ENCODE assay signal across 9 mouse cellular contexts in the genomic region with DNA sequence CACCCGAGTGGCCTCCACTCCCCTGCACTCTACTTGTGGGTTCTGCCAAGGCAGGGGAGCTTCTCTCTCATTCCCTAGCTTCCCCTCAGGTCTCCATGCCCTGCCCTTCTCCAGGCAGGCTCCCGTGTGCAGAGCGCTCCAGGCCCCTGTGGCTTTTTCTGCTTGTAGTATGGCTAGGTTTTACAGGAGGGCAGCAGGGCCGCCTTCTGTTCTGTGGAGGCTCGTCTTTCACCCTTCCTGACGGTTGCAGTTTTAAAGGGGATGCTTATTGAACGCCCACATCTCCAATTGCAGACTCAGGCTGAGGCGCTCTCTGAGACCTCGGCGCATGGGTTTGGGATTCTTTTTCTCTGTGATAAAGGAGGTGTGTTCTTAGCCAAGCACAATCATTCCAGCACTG. TPM values are rescaled to one million over a fixed set of nuclear protein-coding genes. Genes with fewer than 3 reads are reported as not detected.
DNase-seq lines count a peak whose midpoint lies in the region; ATAC-seq and TF ChIP-seq lines count a peak whose summit lies in the region.
"Had no signal": no experiment of that assay in that cellular context is flagged by ENCODE, and none has a peak within 500 bp of the region (broad histone marks: within the 10 kb centered on the region; RNA-seq: fewer than 3 reads in every experiment).

No protein-coding gene starts in this region.

- H3K9ac ChIP-seq in ES-E14 (ENCODE audit: insufficient read depth, low read depth, low read length, poor library complexity, severe bottlenecking) = peak overlapping the region; percentile 50; the same call in 1 of the 2 replicates
- peak overlapping the region; percentile 47 for H3K9ac ChIP-seq in hindbrain, embryonic 12.5 days

- in situ Hi-C loops in ES-E14 (cut with MboI; ENCODE audit: low sequenced_read_pairs in 2 of 2, unreplicated experiment in 2 of 2) = no loop called here

- DNase-seq in ES-E14 (ENCODE audit: low read depth, low spot score) = no peak
- peak; percentile 34 for DNase-seq in mesoderm, embryonic 11.5 days (ENCODE audit: low read depth, low spot score)
- DNase-seq in spleen, adult 18-20 months = no peak
- no peak for DNase-seq in kidney, postnatal 25 days
- DNase-seq: B cell, adult 2 months had no signal

- peaks cover 67% of the 10 kb centered on the region for H3K36me3 ChIP-seq in erythroblast, embryonic 14.5 days (ENCODE audit: control insufficient read depth)
- H3K36me3 ChIP-seq in ES-E14 (ENCODE audit: control insufficient read depth, insufficient read depth, low read length, poor library complexity, severe bottlenecking) = peaks cover 2% of the 10 kb centered on the region
- no peaks in the 10 kb centered on the region for H3K36me3 ChIP-seq in hindbrain, embryonic 12.5 days

- H3K27me3 ChIP-seq in erythroblast, embryonic 14.5 days (ENCODE audit: control insufficient read depth) = no peaks in the 10 kb centered on the region
- H3K27me3 ChIP-seq in hindbrain, embryonic 12.5 days = peaks cover 3% of the 10 kb centered on the region; the same call in 1 of the 2 replicates

- H3K4me1 ChIP-seq in erythroblast, embryonic 14.5 days (ENCODE audit: control insufficient read depth) = peaks cover 65% of the 10 kb centered on the region
- H3K4me1 ChIP-seq in ES-E14 (ENCODE audit: control insufficient read depth in 2 of 2, insufficient read depth in 2 of 2, low read length in 2 of 2, poor library complexity in 1 of 2) = peaks cover 0 to 12% of the 10 kb centered on the region in 2 experiments; a peak in 3 of 4 replicates
- H3K4me1 ChIP-seq in hindbrain, embryonic 12.5 days = peaks cover 38% of the 10 kb centered on the region

- H3K27ac ChIP-seq in ES-E14 (ENCODE audit: insufficient read depth, low read depth, low read length, poor library complexity, severe bottlenecking) = no peak overlapping the region
- H3K27ac ChIP-seq in hindbrain, embryonic 12.5 days = peak overlapping the region; percentile 70

- peak overlapping the region; percentile 98 for H3K4me3 ChIP-seq in erythroblast, embryonic 14.5 days (replicated peaks)
- H3K4me3 ChIP-seq in ES-E14 (ENCODE audit: insufficient read depth in 1 of 2, low read depth in 1 of 2, low read length in 2 of 2, poor library complexity in 1 of 2, severe bottlenecking in 1 of 2) = peak overlapping the region; percentile 26 to 29; a peak in 3 of 4 replicates
- H3K4me3 ChIP-seq in hindbrain, embryonic 12.5 days = no peak overlapping the region

- no peaks in the 10 kb centered on the region for H3K9me3 ChIP-seq in erythroblast, embryonic 14.5 days (ENCODE audit: control insufficient read depth, low read length)
- H3K9me3 ChIP-seq in ES-E14 (ENCODE audit: control insufficient read depth, insufficient read depth, low read depth, low read length) = no peaks in the 10 kb centered on the region
- no peaks in the 10 kb centered on the region for H3K9me3 ChIP-seq in hindbrain, embryonic 12.5 days (replicated peaks)

- H3K4me2 ChIP-seq in hindbrain, embryonic 12.5 days (replicated peaks) = peak overlapping the region; percentile 29

- no peak for ATAC-seq in erythroblast, adult 5-6 weeks (replicated peaks; ENCODE audit: low FRiP score, poor library complexity, severe bottlenecking)
- ATAC-seq in hindbrain, embryonic 12.5 days (ENCODE audit: low FRiP score) = no peak
- ATAC-seq in inflammation-experienced regulatory T-cells, adult 6 months = no peak

- WGBS in hindbrain, embryonic 12.5 days = 29% methylated on average over 10 of the region's 10 CpGs

TF ChIP-seq in ES-E14, 5 proteins besides CTCF, POLR2A, EP300 and RAD21:
- TF ChIP-seq MAFK (IDR thresholded peaks at IDR 0.05; ENCODE audit: insufficient read depth, low read depth, low read length) (no peak), HCFC1 (IDR thresholded peaks at IDR 0.05; ENCODE audit: borderline replicate concordance, insufficient read depth, low read length) (no peak), ZNF384 (IDR thresholded peaks at IDR 0.05; ENCODE audit: low read depth, low read length) (no peak), CHD2 (IDR thresholded peaks at IDR 0.05; ENCODE audit: low read depth, low read length) (no peak), ZC3H11A (IDR thresholded peaks at IDR 0.05; ENCODE audit: borderline replicate concordance, low read depth, low read length) (no peak)

RNA-seq across cellular contexts. Expression of a gene that starts 3.3 kb away (rescaled TPM):
- polyA plus RNA-seq in erythroblast, embryonic 14.5 days (2012) = 150 and 192 TPM in 2 replicates
- total RNA-seq in erythroblast, adult 5-6 weeks (2015; ENCODE audit: low replicate concordance) = 121 and 149 TPM in 2 replicates
- total RNA-seq in erythroblast, adult 5-6 weeks (2017; ENCODE audit: low replicate concordance) = 118 and 183 TPM in 2 replicates
- total RNA-seq in ES-E14 (2012; rRNA removed) = 97.9 and 103 TPM in 2 replicates
- polyA plus RNA-seq in hindbrain, embryonic 12.5 days (2016; fragmentation: Nextera tagmentation; extraction: Ambion mirVana) = 133 and 134 TPM in 2 replicates
- polyA plus RNA-seq in inflammation-experienced regulatory T-cells, adult 6 months (2017; shearing (Covaris generic)) = 10 to 100 TPM; 36.5 to 78.0 (median 49.8) TPM

RNA-seq across cellular contexts. Expression of a gene that starts 3.5 kb away (rescaled TPM):
- 15.6 and 20.5 TPM in 2 replicates for polyA plus RNA-seq in erythroblast, embryonic 14.5 days (2012)
- 42.0 and 69.4 TPM in 2 replicates for total RNA-seq in erythroblast, adult 5-6 weeks (2015; ENCODE audit: low replicate concordance)
- 51.8 and 55.1 TPM in 2 replicates for total RNA-seq in erythroblast, adult 5-6 weeks (2017; ENCODE audit: low replicate concordance)
- total RNA-seq in ES-E14 (2012; rRNA removed) = 5.3 and 5.8 TPM in 2 replicates
- polyA plus RNA-seq in hindbrain, embryonic 12.5 days (2016; fragmentation: Nextera tagmentation; extraction: Ambion mirVana) = 23.9 and 26.8 TPM in 2 replicates
- 1 to 10 TPM; 1.8 to 2.6 (median 1.9) TPM for polyA plus RNA-seq in inflammation-experienced regulatory T-cells, adult 6 months (2017; shearing (Covaris generic))

RNA-seq across cellular contexts. Expression of a gene that starts 27.1 kb away (rescaled TPM):
- polyA plus RNA-seq in erythroblast, embryonic 14.5 days (2012) = 2.2 and 2.6 TPM in 2 replicates
- 2.3 and 3.7 TPM in 2 replicates for total RNA-seq in erythroblast, adult 5-6 weeks (2015; ENCODE audit: low replicate concordance)
- 5.4 and 9.1 TPM in 2 replicates for total RNA-seq in erythroblast, adult 5-6 weeks (2017; ENCODE audit: low replicate concordance)
- total RNA-seq in ES-E14 (2012; rRNA removed) = 55.6 and 87.0 TPM in 2 replicates
- 46.9 and 50.2 TPM in 2 replicates for polyA plus RNA-seq in hindbrain, embryonic 12.5 days (2016; fragmentation: Nextera tagmentation; extraction: Ambion mirVana)
- polyA plus RNA-seq in inflammation-experienced regulatory T-cells, adult 6 months (2017; shearing (Covaris generic)) = 10 to 100 TPM; 17.5 to 21.0 (median 17.7) TPM

RNA-seq across cellular contexts. Expression of a gene that starts 54.9 kb away (rescaled TPM):
- 0.02 TPM in 2 replicates for polyA plus RNA-seq in erythroblast, embryonic 14.5 days (2012)
- total RNA-seq in erythroblast, adult 5-6 weeks (2015; ENCODE audit: low replicate concordance) = not detected in 2 replicates
- total RNA-seq in erythroblast, adult 5-6 weeks (2017; ENCODE audit: low replicate concordance) = not detected in 2 replicates
- total RNA-seq in ES-E14 (2012; rRNA removed) = 13.3 and 17.7 TPM in 2 replicates
- polyA plus RNA-seq in hindbrain, embryonic 12.5 days (2016; fragmentation: Nextera tagmentation; extraction: Ambion mirVana) = 4.7 and 4.8 TPM in 2 replicates
- not detected for polyA plus RNA-seq in inflammation-experienced regulatory T-cells, adult 6 months (2017; shearing (Covaris generic))

RNA-seq across cellular contexts. Expression of a gene that starts 55.1 kb away (rescaled TPM):
- polyA plus RNA-seq in erythroblast, embryonic 14.5 days (2012) = 0.95 and 1.2 TPM in 2 replicates
- total RNA-seq in erythroblast, adult 5-6 weeks (2015; ENCODE audit: low replicate concordance) = 0.84 and 1.5 TPM in 2 replicates
- 4.7 and 5.8 TPM in 2 replicates for total RNA-seq in erythroblast, adult 5-6 weeks (2017; ENCODE audit: low replicate concordance)
- total RNA-seq in ES-E14 (2012; rRNA removed) = 46.0 and 57.4 TPM in 2 replicates
- 29.3 and 30.7 TPM in 2 replicates for polyA plus RNA-seq in hindbrain, embryonic 12.5 days (2016; fragmentation: Nextera tagmentation; extraction: Ambion mirVana)
- polyA plus RNA-seq in inflammation-experienced regulatory T-cells, adult 6 months (2017; shearing (Covaris generic)) = 1 to 10 TPM; 3.2 to 5.4 (median 5.3) TPM
